Mouse (Mus musculus) hindbrain, embryonic 11.5 days (tissue): ENCODE measurements around the gene Grip1. TPM values are rescaled to one million over a fixed set of nuclear protein-coding genes. Genes with fewer than 3 reads are reported as not detected.

Source experiments
- ATAC-seq: fragments of 200-750 bp; cut with Nextera tagmentation; 2 replicates; pipeline ENCODE4 v1.8.0; 2017; ENCODE audit warnings: mild to moderate bottlenecking, moderate TSS enrichment, moderate library complexity; ENCODE audit not compliant: low FRiP score
- DNase-seq: peaks from one replicate; pipeline ENCODE4 v3.0.0-alpha.2; 2015; ENCODE audit warnings: low spot score
- H3K27ac ChIP-seq: fragments of 300-500 bp; sonication (generic); 2 replicates; pipeline ENCODE4 v1.5.1; 2014; ENCODE audit warnings: mild to moderate bottlenecking, low read depth, low read length
- H3K27me3 ChIP-seq: fragments of 300-500 bp; sonication (generic); 2 replicates; pipeline ENCODE4 v1.6.1; 2014; ENCODE audit warnings: mild to moderate bottlenecking, low read length, moderate library complexity, mixed read lengths; ENCODE audit not compliant: control insufficient read depth, insufficient read depth
- H3K36me3 ChIP-seq: fragments of 300-500 bp; sonication (generic); 2 replicates; pipeline ENCODE4 v1.6.1; 2014; ENCODE audit warnings: mild to moderate bottlenecking, low read length, moderate library complexity, mixed read lengths; ENCODE audit not compliant: control insufficient read depth, insufficient read depth
- H3K4me1 ChIP-seq: fragments of 300-500 bp; sonication (generic); replicated peaks from 2 replicates; pipeline ENCODE4 v1.6.1; 2014; ENCODE audit warnings: low read length, mixed read lengths; ENCODE audit not compliant: control insufficient read depth, insufficient read depth
- H3K4me2 ChIP-seq: fragments of 300-500 bp; sonication (generic); replicated peaks from 2 replicates; pipeline ENCODE4 v1.6.1; 2014; ENCODE audit warnings: mild to moderate bottlenecking, low read depth, low read length
- H3K4me3 ChIP-seq: fragments of 300-500 bp; sonication (generic); 2 replicates; pipeline ENCODE4 v1.5.1; 2014; ENCODE audit warnings: low read depth, low read length
- H3K9ac ChIP-seq: fragments of 300-500 bp; sonication (generic); 2 replicates; pipeline ENCODE4 v1.6.1; 2014; ENCODE audit warnings: low read depth, low read length
- H3K9me3 ChIP-seq: fragments of 300-500 bp; sonication (generic); 2 replicates; pipeline ENCODE4 v1.6.1; 2016; ENCODE audit warnings: low read length; ENCODE audit not compliant: control insufficient read depth
- WGBS: fragments of 180-500 bp; shearing (Covaris S2); extraction: QIAGEN DNeasy Blood & Tissue Kit; methylation state at CpG from one replicate; pipeline ENCODE4 v1.1.7; 2014; 5-methylcytosine and 5-hydroxymethylcytosine counted together
- polyA plus RNA-seq: library from polyadenylated mRNA; unstranded; fragments of >200 nt; fragmentation: Nextera tagmentation; extraction: Ambion mirVana; gene quantifications from 2 replicates; pipeline ENCODE4 v1.2.1, GENCODE M21; 2014

Gene Grip1
- polyA plus RNA-seq, 1 experiment from 2014 or later, result 11.8 TPM

GRCm38 (mm10) chr10:119496221-119496620 is 42.6 kb downstream of the Grip1 start:
- Histone ChIP-seq H3K4me2 (no peak overlapping the region), H3K27me3 (no peaks in the 10 kb centered on the region), H3K36me3 (no peaks in the 10 kb centered on the region), H3K9ac (no peak overlapping the region), H3K9me3 (no peaks in the 10 kb centered on the region; the same call in 1 of the 2 replicates), H3K27ac (no peak overlapping the region), H3K4me1 (no peaks in the 10 kb centered on the region), H3K4me3 (no peak overlapping the region)
- no peak for DNase-seq
- 83% methylated on average over 5 of the region's 5 CpGs for WGBS
- ATAC-seq, result no peak

DNA sequence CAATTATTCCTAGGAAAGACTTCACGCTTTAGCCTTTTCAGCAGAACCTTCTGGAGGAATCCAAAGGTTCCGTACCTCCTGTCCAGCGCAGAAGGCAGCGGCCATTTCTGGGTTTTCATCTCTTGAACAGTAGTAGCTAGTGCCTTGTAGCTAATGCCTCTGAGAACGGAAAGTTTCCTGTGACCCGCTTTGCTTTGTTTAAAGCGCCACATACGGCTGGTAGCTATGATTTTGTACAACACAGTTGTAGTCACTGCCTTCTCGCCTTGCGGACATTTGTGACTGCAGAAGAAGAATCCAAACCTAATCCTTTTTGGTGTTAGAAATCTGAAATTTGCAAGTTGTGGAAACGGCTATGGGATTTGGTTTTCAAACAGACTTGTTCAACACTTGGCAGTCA is 68.1 kb downstream of the Grip1 start:
- H3K4me3 ChIP-seq, result no peak overlapping the region
- no peak overlapping the region for H3K9ac ChIP-seq
- no peak overlapping the region for H3K27ac ChIP-seq
- H3K36me3 ChIP-seq, result no peaks in the 10 kb centered on the region
- H3K9me3 ChIP-seq, result peaks cover 3% of the 10 kb centered on the region; the same call in 1 of the 2 replicates
- no peaks in the 10 kb centered on the region for H3K4me1 ChIP-seq
- ATAC-seq, result no peak
- H3K27me3 ChIP-seq, result no peaks in the 10 kb centered on the region
- 92% methylated on average over 11 of the region's 11 CpGs for WGBS
- no peak for DNase-seq
- H3K4me2 ChIP-seq, result no peak overlapping the region

DNA sequence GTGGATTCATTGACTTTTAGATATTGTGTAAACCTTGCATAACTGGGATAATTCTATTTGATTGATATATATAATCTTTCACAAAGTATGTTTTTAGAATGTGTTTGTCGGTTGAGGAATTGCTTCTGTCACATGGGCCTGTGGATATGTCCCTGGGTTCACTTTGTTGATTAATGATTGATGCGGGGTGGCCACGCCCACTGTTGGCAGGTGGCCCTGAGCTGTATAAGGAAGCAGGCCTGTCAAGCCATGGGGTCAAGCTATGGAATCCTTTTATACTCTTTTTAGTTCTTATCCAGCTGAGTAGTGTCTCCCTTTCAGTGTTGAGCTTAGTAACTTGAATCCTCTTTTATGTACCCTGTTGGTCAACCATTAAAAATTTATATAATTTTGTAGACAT is 72.1 kb downstream of the Grip1 start:
- no peaks in the 10 kb centered on the region for H3K36me3 ChIP-seq
- 45% methylated on average over 3 of the region's 3 CpGs for WGBS
- ATAC-seq (no peak), DNase-seq (peak; percentile 24)
- no peak overlapping the region for H3K27ac ChIP-seq
- H3K9ac ChIP-seq, result no peak overlapping the region
- no peaks in the 10 kb centered on the region for H3K27me3 ChIP-seq
- H3K4me3 ChIP-seq, result no peak overlapping the region
- H3K4me2 ChIP-seq, result no peak overlapping the region
- H3K9me3 ChIP-seq, result no peaks in the 10 kb centered on the region
- no peaks in the 10 kb centered on the region for H3K4me1 ChIP-seq

DNA sequence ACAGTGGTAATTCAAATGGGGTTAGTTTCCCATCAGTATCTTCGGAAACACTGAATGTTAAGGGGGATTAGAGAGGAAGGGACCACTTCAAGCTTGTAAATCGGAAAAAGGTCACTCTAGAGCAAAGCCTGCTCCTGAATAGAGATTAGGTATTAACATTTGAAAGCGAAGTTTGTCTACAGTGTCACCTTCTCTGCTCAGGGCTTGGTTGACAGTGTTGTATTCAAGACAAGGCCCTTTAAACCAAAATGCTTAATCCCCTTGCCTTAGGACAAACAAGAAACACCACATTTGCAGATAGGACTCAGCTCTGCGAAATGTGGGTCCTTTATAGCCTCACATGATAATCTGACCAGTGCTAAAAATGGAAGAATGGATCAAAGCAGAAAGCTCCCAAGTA is 81.2 kb downstream of the Grip1 start:
- no peak for ATAC-seq
- Histone ChIP-seq H3K27ac (no peak overlapping the region), H3K9me3 (no peaks in the 10 kb centered on the region), H3K36me3 (no peaks in the 10 kb centered on the region), H3K4me3 (no peak overlapping the region), H3K27me3 (no peaks in the 10 kb centered on the region), H3K9ac (no peak overlapping the region), H3K4me2 (no peak overlapping the region), H3K4me1 (no peaks in the 10 kb centered on the region)
- DNase-seq, result no peak
- 56% methylated on average over 4 of the region's 4 CpGs for WGBS

GRCm38 (mm10) chr10:119541655-119542054 is 88.0 kb downstream of the Grip1 start:
- Histone ChIP-seq H3K9ac (no peak overlapping the region), H3K9me3 (no peaks in the 10 kb centered on the region), H3K27me3 (no peaks in the 10 kb centered on the region)

DNA sequence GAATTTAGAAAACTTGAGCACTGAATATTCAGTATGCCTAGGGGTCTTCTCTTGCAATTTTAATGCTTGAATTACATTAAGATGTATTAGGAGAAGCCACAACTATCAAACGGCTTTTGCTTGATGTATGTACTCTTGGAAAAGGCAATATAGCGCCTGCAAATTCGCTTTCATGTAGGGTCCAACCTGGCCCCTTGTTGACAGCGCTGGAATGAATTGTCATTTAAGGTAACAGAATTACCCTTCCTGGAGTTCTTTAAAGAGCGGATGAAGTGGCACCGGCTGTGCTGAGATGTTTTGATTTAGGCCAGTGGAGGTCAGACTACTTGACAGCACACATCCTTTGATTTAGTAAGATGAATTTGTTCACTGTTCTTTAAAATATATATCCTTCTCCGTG is 90.1 kb downstream of the Grip1 start:
- no peaks in the 10 kb centered on the region for H3K36me3 ChIP-seq
- H3K4me3 ChIP-seq, result no peak overlapping the region
- H3K9me3 ChIP-seq, result no peaks in the 10 kb centered on the region
- ATAC-seq (no peak), DNase-seq (no peak)
- no peak overlapping the region for H3K27ac ChIP-seq
- H3K9ac ChIP-seq, result no peak overlapping the region
- no peaks in the 10 kb centered on the region for H3K27me3 ChIP-seq
- no peak overlapping the region for H3K4me2 ChIP-seq
- 59% methylated on average over 7 of the region's 7 CpGs for WGBS
- H3K4me1 ChIP-seq, result no peaks in the 10 kb centered on the region

More at GRCm38 (mm10) chr10:119541655-119542054, 88.0 kb downstream of the Grip1 start:
- no peak overlapping the region for H3K4me2 ChIP-seq
- DNase-seq (no peak), ATAC-seq (no peak)
- H3K4me1 ChIP-seq, result no peaks in the 10 kb centered on the region
- 90% methylated on average over 4 of the region's 4 CpGs for WGBS
- no peak overlapping the region for H3K4me3 ChIP-seq
- H3K27ac ChIP-seq, result no peak overlapping the region
- H3K36me3 ChIP-seq, result no peaks in the 10 kb centered on the region

- H3K4me1 ChIP-seq, result no peaks in the 10 kb centered on the region
- no peak overlapping the region for H3K4me2 ChIP-seq
- H3K9me3 ChIP-seq, result no peaks in the 10 kb centered on the region
- DNase-seq (peak; percentile 44), ATAC-seq (peak; percentile 51; the same call in 1 of the 2 replicates)
- H3K9ac ChIP-seq, result no peak overlapping the region
- H3K27ac ChIP-seq, result no peak overlapping the region
- no peaks in the 10 kb centered on the region for H3K27me3 ChIP-seq
- no peak overlapping the region for H3K4me3 ChIP-seq
- no peaks in the 10 kb centered on the region for H3K36me3 ChIP-seq
- 39% methylated on average over 9 of the region's 9 CpGs for WGBS
Measured at GRCm38 (mm10) chr10:119544743-119545142, 91.1 kb downstream of the Grip1 start.

- no peak overlapping the region for H3K4me2 ChIP-seq
- H3K9ac ChIP-seq, result no peak overlapping the region
- no peak overlapping the region for H3K27ac ChIP-seq
- no peaks in the 10 kb centered on the region for H3K9me3 ChIP-seq
- no peak for ATAC-seq
- no peaks in the 10 kb centered on the region for H3K36me3 ChIP-seq
- 85% methylated on average over 5 of the region's 5 CpGs for WGBS
- no peaks in the 10 kb centered on the region for H3K27me3 ChIP-seq
- no peak overlapping the region for H3K4me3 ChIP-seq
- no peak for DNase-seq
- no peaks in the 10 kb centered on the region for H3K4me1 ChIP-seq
Measured at GRCm38 (mm10) chr10:119547875-119548274, 94.2 kb downstream of the Grip1 start.

DNA sequence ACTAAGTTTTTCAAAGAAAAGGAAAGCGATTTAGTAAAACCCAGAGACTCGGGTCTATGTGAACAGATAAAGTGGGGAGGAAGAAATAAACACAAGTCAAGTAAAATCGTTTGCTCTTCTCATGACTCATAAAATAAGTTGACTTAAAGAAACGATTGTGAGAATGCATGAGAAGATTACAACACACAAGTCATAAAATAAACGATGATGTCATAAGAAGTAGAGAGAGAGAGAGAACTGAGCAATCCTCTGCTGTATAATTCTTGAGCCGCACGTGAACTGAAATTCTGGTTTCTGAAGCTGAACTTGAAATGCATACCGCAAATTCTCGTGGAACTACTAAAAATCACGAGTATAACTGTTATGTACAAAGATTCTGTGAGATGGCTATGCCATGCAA is 95.1 kb downstream of the Grip1 start:
- no peak for ATAC-seq
- Histone ChIP-seq H3K27me3 (no peaks in the 10 kb centered on the region), H3K4me2 (no peak overlapping the region), H3K36me3 (no peaks in the 10 kb centered on the region), H3K9ac (no peak overlapping the region), H3K27ac (no peak overlapping the region), H3K4me3 (no peak overlapping the region), H3K4me1 (no peaks in the 10 kb centered on the region), H3K9me3 (no peaks in the 10 kb centered on the region)
- 95% methylated on average over 10 of the region's 10 CpGs for WGBS
- DNase-seq, result no peak
